Mouse (Mus musculus): ENCODE results near the gene Eif4e1b.

- TF ChIP-seq CTCF (IDR thresholded peaks at IDR 0.05) (no peak), EP300 (IDR thresholded peaks at IDR 0.05) (no peak)
Observed at GRCm38 (mm10) chr13:54767012-54767411, 16.8 kb upstream of the Eif4e1b start.
